Mouse (Mus musculus): Measurements from ENCODE around the gene Ppt2.

Ppt2 gene

GRCm38 (mm10) chr17:34605609-34606008 is 22.7 kb downstream of the Ppt2 start:
- peak; percentile 93 to 94 for DNase-seq

GRCm38 (mm10) chr17:34604511-34605237 is 23.6 kb downstream of the Ppt2 start:
- no peak for DNase-seq

- peak; percentile 99 for DNase-seq
Observed at GRCm38 (mm10) chr17:34604061-34604508, 24.2 kb downstream of the Ppt2 start, which contains the start of gene Agpat1. Gene Agpat1 (plus strand): TSS chr17:34604262.

GRCm38 (mm10) chr17:34603375-34604060 is 24.8 kb downstream of the Ppt2 start, which contains the start of gene Rnf5:
Gene Rnf5 (minus strand): TSS chr17:34603690.
- DNase-seq: peak; percentile 91 to 99

- DNase-seq: no peak
Observed at GRCm38 (mm10) chr17:34601796-34602195, 26.5 kb downstream of the Ppt2 start.

GRCm38 (mm10) chr17:34599891-34600290 is 28.4 kb downstream of the Ppt2 start:
- DNase-seq: peak in 1 of 2 experiments; percentile 3

GRCm38 (mm10) chr17:34597566-34598095 is 30.7 kb downstream of the Ppt2 start, which contains the start of gene Ager:
Gene Ager (plus strand): TSS chr17:34597862.
- no peak for DNase-seq

- DNase-seq: no peak
Observed at GRCm38 (mm10) chr17:34596098-34596497, 32.2 kb downstream of the Ppt2 start.

- no peak for DNase-seq
Observed at GRCm38 (mm10) chr17:34593752-34594525, 34.4 kb downstream of the Ppt2 start.

- peak in 1 of 2 experiments; percentile 57 for DNase-seq
Observed at GRCm38 (mm10) chr17:34592581-34593549, 35.4 kb downstream of the Ppt2 start.

- DNase-seq: peak; percentile 79 to 80
Observed at GRCm38 (mm10) chr17:34591994-34592375, 36.3 kb downstream of the Ppt2 start.

- peak in 1 of 2 experiments; percentile 16 for DNase-seq
Observed at GRCm38 (mm10) chr17:34591029-34591993, 37.0 kb downstream of the Ppt2 start, which contains the start of gene Pbx2. Gene Pbx2 (plus strand): TSS chr17:34591266.

GRCm38 (mm10) chr17:34590154-34590987 is 37.9 kb downstream of the Ppt2 start:
- DNase-seq: no peak

- DNase-seq: peak; percentile 54 to 78
Observed at GRCm38 (mm10) chr17:34589681-34590101, 38.6 kb downstream of the Ppt2 start, which contains the start of gene Gpsm3. Gene Gpsm3 (plus strand): TSS chr17:34589806.

- DNase-seq: no peak
Observed at GRCm38 (mm10) chr17:34589206-34589605, 39.1 kb downstream of the Ppt2 start.

GRCm38 (mm10) chr17:34588767-34589166 is 39.5 kb downstream of the Ppt2 start:
- DNase-seq: no peak

- DNase-seq: no peak
Observed at GRCm38 (mm10) chr17:34587814-34588213, 40.5 kb downstream of the Ppt2 start.

- peak; percentile 95 to 96 for DNase-seq
Observed at GRCm38 (mm10) chr17:34587423-34587811, 40.9 kb downstream of the Ppt2 start.

- peak; percentile 61 to 89 for DNase-seq
Observed at GRCm38 (mm10) chr17:34586796-34587422, 41.4 kb downstream of the Ppt2 start.
